Mouse (Mus musculus) natural killer cell, adult 2 months (primary cell): ENCODE measurements around the gene Cass4.

Source experiments
- DNase-seq, 2 experiments: peaks; one replicate each; pipeline ENCODE4 v3.0.0; 2022; ENCODE audit warnings: low spot score in 2 of 2

The Cass4 gene

GRCm38 (mm10) chr2:172393391-172394051, at the start of gene Cass4:
Gene Cass4, plus strand, starts transcription at chr2:172393794.
- peak; percentile 30 to 65 for DNase-seq

DNA sequence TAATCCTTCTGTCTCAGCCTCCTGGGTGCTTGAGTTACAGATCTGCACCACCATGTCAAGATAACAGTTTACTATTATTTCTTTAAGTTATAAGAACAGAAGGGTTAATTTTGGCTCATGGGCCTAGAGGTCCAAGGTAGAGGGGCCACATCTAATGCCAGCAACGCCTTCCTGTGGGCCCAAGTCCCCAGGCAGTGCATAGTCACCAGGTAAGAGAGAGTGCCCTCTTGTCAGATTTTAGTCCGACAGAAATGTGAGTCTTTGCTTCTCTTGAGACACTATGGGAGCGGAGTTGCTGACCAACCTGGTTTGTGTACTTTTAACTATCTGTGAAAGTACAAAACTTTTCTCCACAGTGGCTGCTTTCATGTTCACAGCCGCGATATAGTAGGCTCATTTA, 48.9 kb upstream of the Cass4 start:
- no peak for DNase-seq

GRCm38 (mm10) chr2:172345258-172345738, 48.3 kb upstream of the Cass4 start, which contains the start of gene Fam210b:
Gene Fam210b, plus strand, starts transcription at chr2:172345565.
- DNase-seq: peak; percentile 95 to 97

DNA sequence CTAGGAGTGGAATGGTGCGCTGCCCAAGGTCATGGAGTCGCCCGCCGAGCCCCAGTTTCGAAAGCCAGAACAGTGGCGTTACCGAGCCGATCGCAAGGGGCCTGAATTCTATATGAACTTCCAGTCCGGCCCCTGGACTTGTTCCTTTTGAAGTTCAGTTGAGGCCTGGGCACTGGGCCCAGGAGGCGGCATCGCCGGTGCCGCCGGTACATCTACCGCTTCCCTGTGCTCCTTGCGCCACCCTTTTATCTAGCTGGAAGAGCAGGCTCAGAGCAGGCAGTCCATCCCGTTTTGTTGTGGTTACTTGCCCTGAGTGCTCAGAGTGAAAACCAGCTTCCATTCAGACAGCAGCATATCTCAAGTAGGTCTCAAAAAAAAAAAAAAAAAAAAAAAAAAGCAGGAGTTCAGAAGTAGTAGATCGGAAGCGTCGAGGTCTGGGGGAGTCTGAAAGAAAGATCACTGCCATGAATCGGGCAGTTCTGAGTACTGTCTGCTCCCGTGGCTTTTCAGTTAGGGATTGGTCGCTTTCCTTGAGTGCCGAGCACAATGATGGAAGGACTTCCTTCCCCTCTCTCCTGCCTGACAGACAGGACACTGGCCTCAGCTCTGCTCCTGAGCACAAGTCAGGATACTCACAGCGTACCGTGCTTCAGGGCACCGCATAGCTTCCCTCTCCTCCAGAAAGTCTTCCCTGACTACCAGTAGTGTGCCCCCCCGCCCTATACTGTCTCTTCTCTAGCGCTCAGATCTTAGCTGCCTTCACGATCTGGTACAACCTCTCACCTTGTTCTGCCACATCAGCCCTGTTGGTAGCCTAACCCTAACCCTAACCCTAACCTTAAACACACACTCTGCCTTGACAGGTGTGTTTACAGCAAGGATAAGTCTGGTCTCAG, 47.3 kb upstream of the Cass4 start:
- DNase-seq: no peak

DNA sequence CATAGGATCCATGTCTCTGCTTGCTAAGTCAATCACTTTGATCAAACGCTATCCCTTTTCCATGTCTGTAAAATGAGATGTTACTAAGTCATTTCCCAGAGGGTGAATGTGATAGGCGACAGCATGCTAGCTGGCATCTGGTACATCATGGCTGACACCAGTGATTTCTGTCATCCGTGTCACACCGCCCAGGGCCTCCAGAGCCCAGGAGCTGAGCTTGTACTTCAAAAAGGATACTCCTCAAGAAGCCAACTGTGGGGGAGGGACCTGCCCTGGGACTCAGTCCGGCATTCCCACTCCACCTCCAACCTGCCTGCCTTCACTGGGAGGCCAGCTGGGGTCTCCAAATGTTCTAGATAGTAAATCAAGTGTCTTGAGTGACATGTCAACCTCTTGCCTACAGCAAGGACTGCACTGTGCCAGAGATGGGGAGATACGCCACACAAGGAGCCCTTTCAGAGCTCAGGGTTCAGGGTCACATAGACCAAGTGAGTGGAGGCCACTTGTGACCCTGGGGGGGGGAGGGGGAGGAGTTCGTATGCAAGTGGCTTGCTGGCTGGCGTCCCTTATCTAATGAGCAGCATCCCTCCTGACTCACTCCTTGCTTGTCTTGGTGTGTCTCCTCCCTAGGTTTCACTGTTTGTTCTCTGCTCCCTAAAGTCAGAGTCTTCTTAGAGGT, 46.5 kb upstream of the Cass4 start:
- no peak for DNase-seq

DNA sequence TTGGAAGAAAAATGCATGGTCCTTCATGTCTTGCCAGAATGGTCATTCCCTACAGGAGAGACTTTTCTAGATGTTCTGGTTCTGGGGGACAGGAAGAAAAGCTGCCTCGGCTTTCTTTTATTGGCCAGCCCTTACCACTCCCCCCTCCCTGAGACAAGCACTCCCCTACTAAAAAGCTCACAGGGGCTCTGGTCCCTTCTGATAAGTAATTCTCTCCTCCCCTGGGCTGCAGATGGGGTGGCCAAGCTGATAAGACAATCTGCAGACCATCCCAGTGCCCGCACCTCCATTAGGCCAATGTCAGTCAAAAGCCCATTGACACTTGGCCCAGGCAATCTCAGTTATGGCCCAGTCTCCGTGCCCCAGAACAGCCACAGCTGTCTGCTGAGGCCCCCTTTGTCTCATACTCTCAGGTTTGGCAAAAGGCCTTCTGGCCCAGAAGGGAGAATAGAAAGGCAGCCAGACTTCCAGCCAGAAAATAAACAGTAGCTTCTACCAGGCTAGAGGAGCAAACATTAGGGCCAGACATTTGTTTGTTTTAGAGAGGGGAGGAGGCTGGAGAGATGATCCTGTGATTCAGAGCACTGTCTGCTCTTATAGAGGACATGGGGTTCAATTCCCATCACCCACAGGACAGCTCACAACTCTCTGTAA, 45.2 kb upstream of the Cass4 start:
- no peak for DNase-seq

GRCm38 (mm10) chr2:172349776-172350175, 43.8 kb upstream of the Cass4 start:
- no peak for DNase-seq

GRCm38 (mm10) chr2:172350773-172351172, 42.8 kb upstream of the Cass4 start:
- DNase-seq: no peak

DNA sequence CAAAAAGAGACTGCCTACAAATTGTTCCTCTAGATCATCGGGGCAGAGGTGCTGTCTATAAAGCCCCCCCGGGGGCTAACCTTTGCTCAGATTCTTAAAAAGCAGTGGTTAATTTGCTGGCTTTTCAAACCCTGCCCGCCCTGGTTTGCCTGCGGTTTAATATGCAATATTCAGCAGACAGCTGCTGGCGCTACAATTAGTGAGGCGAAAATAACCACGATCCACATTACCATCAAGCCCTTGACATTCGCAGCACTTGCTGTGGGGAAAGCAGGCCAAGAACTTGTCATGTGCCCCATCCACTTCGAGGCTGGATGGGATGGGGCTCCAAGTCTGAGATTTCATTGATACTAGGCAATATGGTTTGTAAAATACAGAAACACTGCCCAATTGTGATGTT, 40.4 kb upstream of the Cass4 start:
- DNase-seq: no peak

- no peak for DNase-seq
Measured at GRCm38 (mm10) chr2:172354761-172355160, 38.8 kb upstream of the Cass4 start.

DNA sequence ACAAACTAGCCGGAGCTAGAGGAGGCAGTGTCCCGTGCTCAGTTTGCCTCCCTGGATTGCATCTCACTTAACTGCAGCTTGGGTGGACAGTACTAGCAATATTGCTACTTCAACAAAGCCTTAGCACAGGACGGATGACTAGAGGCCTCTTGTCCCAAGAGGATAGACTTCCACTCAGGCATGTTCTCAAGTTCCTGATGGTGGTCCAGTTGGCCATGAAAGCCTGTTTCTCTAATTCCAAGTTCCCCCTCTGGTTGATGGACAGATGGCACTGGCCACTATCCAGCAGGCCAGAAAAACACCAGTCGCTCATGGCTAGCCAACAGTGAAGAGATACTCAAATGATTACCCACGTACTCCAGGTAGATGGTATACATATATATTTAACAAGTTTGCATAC, 37.8 kb upstream of the Cass4 start:
- no peak for DNase-seq

DNA sequence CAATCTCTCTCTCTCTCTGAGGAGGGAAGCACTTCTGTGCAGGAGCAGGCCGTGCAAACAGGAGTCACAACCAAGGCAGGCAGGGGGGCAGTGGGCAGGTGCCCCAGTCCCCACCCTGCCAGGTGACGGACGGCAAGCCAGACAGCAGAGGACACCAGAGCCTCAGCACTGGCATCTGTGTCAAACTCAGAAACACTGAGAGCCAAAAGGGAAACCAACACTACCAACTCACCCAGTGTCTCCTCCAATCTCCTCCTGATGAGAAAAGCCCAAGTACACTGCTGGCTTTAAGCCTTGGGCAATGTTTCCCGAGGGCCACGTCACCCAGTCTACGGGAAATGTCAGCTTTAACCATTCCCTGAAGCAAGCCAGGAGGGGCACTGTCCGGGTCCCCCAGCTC, 30.4 kb upstream of the Cass4 start:
- DNase-seq: no peak

DNA sequence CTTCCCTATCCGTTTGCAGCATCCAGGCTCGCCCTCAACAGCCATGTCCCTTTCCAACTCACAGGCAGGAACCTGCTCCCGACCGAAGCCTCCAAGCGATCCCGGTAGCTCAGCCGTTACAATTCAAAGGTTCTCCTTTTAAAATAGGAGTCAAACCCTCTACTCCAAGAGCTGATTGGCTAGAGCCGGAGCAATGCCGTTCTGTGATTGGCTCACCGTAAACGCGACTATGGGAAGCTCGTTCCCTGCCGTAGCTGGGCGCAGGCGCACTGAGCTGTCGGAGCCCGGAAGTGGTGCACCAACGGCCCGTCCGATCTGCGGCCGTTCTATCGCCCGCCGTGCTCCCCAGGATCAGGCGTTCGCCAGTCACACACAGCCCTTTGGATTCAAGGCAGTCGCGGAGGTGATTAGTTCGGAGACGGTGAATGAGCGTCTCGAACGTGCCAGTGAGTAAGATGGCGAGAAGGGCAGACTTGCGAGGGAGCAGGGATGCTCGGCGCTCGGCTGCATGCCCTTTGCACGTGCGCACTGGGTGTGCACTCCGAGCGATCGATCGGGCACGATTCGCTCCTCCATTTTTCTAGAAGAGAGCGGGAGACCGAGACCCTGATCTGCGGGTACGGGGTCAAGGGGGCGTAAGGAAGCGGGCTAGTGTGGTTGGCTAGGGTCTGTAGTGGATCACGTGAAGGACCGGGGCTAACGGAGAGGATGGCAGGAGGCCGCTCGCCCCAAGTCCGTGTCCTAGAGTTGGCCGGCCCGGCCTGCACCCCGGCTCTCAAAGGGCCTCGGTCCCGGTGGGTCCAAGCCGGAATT, 23.0 kb upstream of the Cass4 start, which contains the start of the genes Aurka and Cstf1:
TSS of gene Aurka (minus strand) at position 125 of the 813 bp plus-strand sequence.
TSS of gene Cstf1 (plus strand) at position 271 of the 813 bp plus-strand sequence.
- DNase-seq: peak; percentile 93

- no peak for DNase-seq
Measured at GRCm38 (mm10) chr2:172371258-172371657, 22.3 kb upstream of the Cass4 start.

DNA sequence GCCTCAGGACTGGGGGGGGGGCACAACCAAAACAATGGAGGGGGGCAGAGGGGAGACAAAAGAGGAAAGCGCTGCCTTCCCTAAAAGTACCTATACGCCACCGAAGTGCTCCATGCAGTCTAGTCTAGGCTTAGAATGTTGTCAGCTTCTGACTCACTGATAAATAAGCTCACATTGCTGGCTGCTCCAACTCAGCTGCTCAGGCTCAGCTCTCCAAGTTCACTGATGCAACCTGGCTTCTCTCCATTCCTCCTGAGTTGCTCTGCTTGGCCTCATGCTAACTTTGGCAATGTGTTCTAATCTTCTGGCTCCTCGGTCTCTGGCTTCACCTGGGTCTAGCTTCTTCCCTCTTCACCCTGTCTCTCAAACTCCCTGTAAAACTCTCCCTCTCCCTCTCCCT, 17.0 kb upstream of the Cass4 start:
- DNase-seq: no peak

- DNase-seq: no peak
Measured at GRCm38 (mm10) chr2:172376999-172377515, 16.5 kb upstream of the Cass4 start.

DNA sequence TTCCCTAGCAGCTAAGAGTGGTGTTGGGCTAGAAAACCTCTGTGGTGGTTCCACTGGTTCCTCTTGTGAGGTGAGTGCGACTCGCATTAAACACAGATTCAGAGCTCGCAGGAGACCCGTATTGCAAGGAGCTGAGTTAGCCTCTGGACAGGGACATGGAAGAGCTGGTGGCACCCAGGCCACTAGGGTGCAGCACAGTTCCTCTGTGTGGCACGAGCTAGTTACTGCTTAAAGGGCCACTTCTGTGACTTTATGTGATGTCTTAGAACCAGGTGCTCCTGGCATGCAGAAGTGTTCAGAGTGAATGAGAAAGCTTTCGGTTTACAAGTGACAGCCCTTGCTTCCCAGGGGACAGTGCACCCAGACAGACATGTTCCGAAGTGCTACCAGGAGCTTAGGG, 15.3 kb upstream of the Cass4 start:
- peak; percentile 17 to 66 for DNase-seq

DNA sequence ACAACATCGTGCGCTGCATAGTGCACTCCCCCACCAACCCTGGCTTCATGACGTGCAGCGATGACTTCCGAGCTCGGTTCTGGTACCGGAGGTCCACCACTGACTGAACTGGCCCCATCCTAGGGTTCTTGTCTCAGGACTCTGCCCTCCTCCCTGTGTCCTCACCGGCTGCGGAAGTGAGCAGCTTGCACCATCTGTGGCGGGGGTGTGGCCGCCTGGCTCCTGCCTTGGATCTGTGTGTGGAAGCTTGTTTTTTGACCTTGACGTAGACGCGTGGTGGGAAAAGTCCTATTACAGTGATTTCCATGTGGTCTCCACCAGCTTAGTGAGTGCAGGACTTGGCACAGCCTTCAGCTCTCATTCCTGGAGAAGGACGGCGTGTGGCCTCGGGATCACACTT, 13.1 kb upstream of the Cass4 start:
- DNase-seq: no peak

- DNase-seq: no peak
Measured at GRCm38 (mm10) chr2:172381341-172381740, 12.3 kb upstream of the Cass4 start.

GRCm38 (mm10) chr2:172381898-172382297, 11.7 kb upstream of the Cass4 start:
- DNase-seq: no peak
